Mouse (Mus musculus) fat pad, adult 2 months (tissue): ENCODE data around the gene Camta1.

Source experiments
- DNase-seq: peaks from one replicate; pipeline ENCODE4 v3.0.0-alpha.2; 2011; ENCODE audit warnings: low read depth, low spot score; ENCODE audit errors: extremely low read depth

Camta1 gene

GRCm38 (mm10) chr4:151468381-151468780, 393.3 kb downstream of the Camta1 start:
- DNase-seq = peak; percentile 90

- DNase-seq = no peak
Measured at GRCm38 (mm10) chr4:151458686-151459085, 403.0 kb downstream of the Camta1 start.

GRCm38 (mm10) chr4:151454611-151455010, 407.1 kb downstream of the Camta1 start:
- DNase-seq = peak; percentile 91

- DNase-seq = no peak
Measured at GRCm38 (mm10) chr4:151454065-151454464, 407.6 kb downstream of the Camta1 start.

- no peak for DNase-seq
Measured at GRCm38 (mm10) chr4:151451885-151452284, 409.8 kb downstream of the Camta1 start.

GRCm38 (mm10) chr4:151449981-151450380, 411.7 kb downstream of the Camta1 start:
- no peak for DNase-seq

- no peak for DNase-seq
Measured at GRCm38 (mm10) chr4:151448341-151448740, 413.3 kb downstream of the Camta1 start.

GRCm38 (mm10) chr4:151444665-151445064, 417.0 kb downstream of the Camta1 start:
- DNase-seq = no peak

GRCm38 (mm10) chr4:151438561-151438960, 423.1 kb downstream of the Camta1 start:
- DNase-seq = no peak

- DNase-seq = no peak
Measured at GRCm38 (mm10) chr4:151437859-151438258, 423.8 kb downstream of the Camta1 start.

- DNase-seq = no peak
Measured at GRCm38 (mm10) chr4:151425133-151425532, 436.5 kb downstream of the Camta1 start.

- no peak for DNase-seq
Measured at GRCm38 (mm10) chr4:151422922-151423321, 438.8 kb downstream of the Camta1 start.

GRCm38 (mm10) chr4:151422361-151422760, 439.3 kb downstream of the Camta1 start:
- DNase-seq = no peak

- DNase-seq = no peak
Measured at GRCm38 (mm10) chr4:151418344-151418875, 443.3 kb downstream of the Camta1 start.

- DNase-seq = no peak
Measured at GRCm38 (mm10) chr4:151415812-151416211, 445.9 kb downstream of the Camta1 start.

GRCm38 (mm10) chr4:151415376-151415775, 446.3 kb downstream of the Camta1 start:
- DNase-seq = no peak

- DNase-seq = no peak
Measured at GRCm38 (mm10) chr4:151414952-151415351, 446.7 kb downstream of the Camta1 start.

GRCm38 (mm10) chr4:151411641-151412061, 450.0 kb downstream of the Camta1 start:
- DNase-seq = no peak

- DNase-seq = no peak
Measured at GRCm38 (mm10) chr4:151411016-151411415, 450.7 kb downstream of the Camta1 start.

- no peak for DNase-seq
Measured at GRCm38 (mm10) chr4:151409291-151409690, 452.4 kb downstream of the Camta1 start.

GRCm38 (mm10) chr4:151408811-151409210, 452.9 kb downstream of the Camta1 start:
- DNase-seq = no peak

GRCm38 (mm10) chr4:151408246-151408645, 453.4 kb downstream of the Camta1 start:
- DNase-seq = no peak

GRCm38 (mm10) chr4:151407129-151407528, 454.5 kb downstream of the Camta1 start:
- DNase-seq = no peak
